Mouse (Mus musculus) liver, embryonic 14.5 days (tissue): ENCODE data around the gene Ccnt1. TPM values are rescaled to one million over a fixed set of nuclear protein-coding genes. Genes with fewer than 3 reads are reported as not detected.

Experiments
- ATAC-seq: fragments of 200-750 bp; cut with Nextera tagmentation; 2 replicates; pipeline ENCODE4 v1.8.0; 2017; ENCODE audit warnings: moderate number of reproducible peaks, mild to moderate bottlenecking, moderate library complexity; ENCODE audit not compliant: insufficient read depth
- DNase-seq, 3 experiments: peaks; one replicate each; pipeline ENCODE4 v3.0.0-alpha.2; 2012 to 2013; ENCODE audit warnings: low read depth in 3 of 3, low spot score in 3 of 3
- H3K27ac ChIP-seq: fragments of 300-500 bp; sonication (generic); 2 replicates; pipeline ENCODE4 v1.5.1; 2014; ENCODE audit warnings: moderate library complexity, mild to moderate bottlenecking, control low read depth, inconsistent platforms
- H3K27me3 ChIP-seq: fragments of 300-500 bp; sonication (generic); 2 replicates; pipeline ENCODE4 v1.6.1; 2014; ENCODE audit warnings: mild to moderate bottlenecking, low read length, moderate library complexity; ENCODE audit not compliant: control insufficient read depth, insufficient read depth
- H3K36me3 ChIP-seq: fragments of 300-500 bp; sonication (generic); replicated peaks from 2 replicates; pipeline ENCODE4 v1.6.1; 2014; ENCODE audit warnings: low read depth; ENCODE audit not compliant: control insufficient read depth, insufficient read depth
- H3K4me1 ChIP-seq, 2 experiments: fragments of 200-500 bp in 1 of 2; fragments of 300-500 bp in 1 of 2; sonication (generic) in 1 of 2; replicated peaks; 2 replicates each; pipeline ENCODE4 v1.6.1; 2012 to 2014; ENCODE audit warnings: antibody characterized with exemption in 1 of 2, inconsistent platforms in 1 of 2, low read length in 1 of 2; ENCODE audit not compliant: control insufficient read depth in 2 of 2, insufficient read depth in 2 of 2
- H3K4me2 ChIP-seq: fragments of 300-500 bp; sonication (generic); 2 replicates; pipeline ENCODE4 v1.6.1; 2014; ENCODE audit warnings: low read depth, mild to moderate bottlenecking, control low read depth, moderate library complexity
- H3K4me3 ChIP-seq, 2 experiments: fragments of 200-500 bp in 1 of 2; fragments of 300-500 bp in 1 of 2; sonication (generic) in 1 of 2; 2 replicates each; pipeline ENCODE4 v1.5.1; 2012 to 2014; ENCODE audit warnings: low read depth in 2 of 2, low read length in 2 of 2, mild to moderate bottlenecking in 2 of 2, control low read depth in 1 of 2, inconsistent platforms in 1 of 2, moderate library complexity in 1 of 2; ENCODE audit not compliant: insufficient read depth in 1 of 2
- H3K9ac ChIP-seq: fragments of 300-500 bp; sonication (generic); replicated peaks from 2 replicates; pipeline ENCODE4 v1.6.1; 2014; ENCODE audit warnings: mild to moderate bottlenecking, control low read depth, moderate library complexity
- H3K9me3 ChIP-seq: fragments of 300-500 bp; sonication (generic); 2 replicates; pipeline ENCODE4 v1.6.1; 2016; ENCODE audit warnings: low read length, mixed read lengths; ENCODE audit not compliant: control insufficient read depth
- CTCF ChIP-seq: IDR thresholded peaks from 2 replicates; pipeline ENCODE4 v1.5.1; 2016; ENCODE audit warnings: antibody characterized with exemption, low read depth, control low read depth
- EP300 ChIP-seq: IDR thresholded peaks from 2 replicates; pipeline ENCODE4 v1.6.1; 2016; ENCODE audit warnings: antibody characterized with exemption, low read depth
- WGBS: fragments of 180-500 bp; shearing (Covaris S2); extraction: QIAGEN DNeasy Blood & Tissue Kit; methylation state at CpG from one replicate; pipeline ENCODE4 v1.1.7; 2014; ENCODE audit not compliant: insufficient replicate concordance; 5-methylcytosine and 5-hydroxymethylcytosine counted together
- polyA plus RNA-seq, 2 experiments: library from polyadenylated mRNA; depleted of rRNA in 1 of 2; stranded (reverse) in 1 of 2; unstranded in 1 of 2; fragments of >200 nt; fragmentation: Nextera tagmentation in 1 of 2; extraction: Ambion mirVana in 1 of 2; gene quantifications; 2 replicates each; pipeline versions ENCODE4 v1.2.1 to v1.2.3; 2012 to 2014

Gene Ccnt1
- polyA plus RNA-seq, 2 experiments: 8.2 to 23.7 TPM

GRCm38 (mm10) chr15:98546843-98547242 lies 23.9 kb downstream of the Ccnt1 start:
- no peak overlapping the region for H3K9ac ChIP-seq
- WGBS: 85% methylated on average over 5 of the region's 5 CpGs

GRCm38 (mm10) chr15:98545151-98545550 lies 25.6 kb downstream of the Ccnt1 start:
- Histone ChIP-seq H3K27ac (no peak overlapping the region), H3K9me3 (no peaks in the 10 kb centered on the region), H3K9ac (no peak overlapping the region), H3K27me3 (no peaks in the 10 kb centered on the region), H3K4me2 (no peak overlapping the region), H3K4me1 (no peaks in the 10 kb centered on the region), H3K4me3 (no peak overlapping the region), H3K36me3 (peaks cover 78% of the 10 kb centered on the region)
- DNase-seq (no peak), ATAC-seq (no peak)
- TF ChIP-seq CTCF: no peak
- no peak for TF ChIP-seq EP300
- WGBS: 88% methylated on average over 3 of the region's 3 CpGs

More at GRCm38 (mm10) chr15:98546843-98547242, 23.9 kb downstream of the Ccnt1 start:
- no peak for ATAC-seq
- TF ChIP-seq EP300 (no peak), CTCF (no peak)
- no peaks in the 10 kb centered on the region for H3K9me3 ChIP-seq
- H3K27me3 ChIP-seq: no peaks in the 10 kb centered on the region
- no peak for DNase-seq
- H3K4me1 ChIP-seq: no peaks in the 10 kb centered on the region
- H3K27ac ChIP-seq: no peak overlapping the region
- peaks cover 87% of the 10 kb centered on the region for H3K36me3 ChIP-seq
- H3K4me2 ChIP-seq: no peak overlapping the region
- no peak overlapping the region for H3K4me3 ChIP-seq

- TF ChIP-seq CTCF (no peak), EP300 (no peak)
- Histone ChIP-seq H3K4me1 (no peaks in the 10 kb centered on the region), H3K9me3 (no peaks in the 10 kb centered on the region), H3K27me3 (no peaks in the 10 kb centered on the region), H3K27ac (no peak overlapping the region), H3K4me2 (no peak overlapping the region), H3K4me3 (no peak overlapping the region), H3K36me3 (peaks cover 71% of the 10 kb centered on the region), H3K9ac (no peak overlapping the region)
- 86% methylated on average over 4 of the region's 4 CpGs for WGBS
- DNase-seq (no peak), ATAC-seq (no peak)
These were observed 27.4 kb downstream of the Ccnt1 start for GRCm38 (mm10) chr15:98543341-98543740.

- DNase-seq: no peak
- 36% methylated on average over 6 of the region's 6 CpGs for WGBS
- H3K9ac ChIP-seq: no peak overlapping the region
- H3K36me3 ChIP-seq: peaks cover 55% of the 10 kb centered on the region
- H3K4me3 ChIP-seq: no peak overlapping the region
- no peak overlapping the region for H3K27ac ChIP-seq
- no peaks in the 10 kb centered on the region for H3K27me3 ChIP-seq
- no peaks in the 10 kb centered on the region for H3K4me1 ChIP-seq
- no peak overlapping the region for H3K4me2 ChIP-seq
- no peaks in the 10 kb centered on the region for H3K9me3 ChIP-seq
- no peak for TF ChIP-seq EP300
- TF ChIP-seq CTCF: no peak
- ATAC-seq: no peak
These were observed 29.7 kb downstream of the Ccnt1 start for GRCm38 (mm10) chr15:98541064-98541463.

- H3K4me3 ChIP-seq: no peak overlapping the region
- H3K9me3 ChIP-seq: no peaks in the 10 kb centered on the region
- H3K27me3 ChIP-seq: no peaks in the 10 kb centered on the region
- peaks cover 24% of the 10 kb centered on the region for H3K36me3 ChIP-seq
- H3K27ac ChIP-seq: no peak overlapping the region
- no peak for TF ChIP-seq EP300
- H3K4me1 ChIP-seq: no peaks in the 10 kb centered on the region; a peak in 3 of 4 replicates
- no peak overlapping the region for H3K9ac ChIP-seq
- DNase-seq: no peak
- WGBS: 63% methylated on average over 4 of the region's 4 CpGs
- no peak for ATAC-seq
- no peak overlapping the region for H3K4me2 ChIP-seq
These were observed 32.8 kb downstream of the Ccnt1 start for GRCm38 (mm10) chr15:98537923-98538322.
